Mouse (Mus musculus) limb, embryonic 15.5 days (tissue): ENCODE measurements around the gene Dut. TPM values are rescaled to one million over a fixed set of nuclear protein-coding genes. Genes with fewer than 3 reads are reported as not detected.
"Not testable (repeated sequence)": the region's sequence is repeated elsewhere in the genome, so short reads cannot be mapped to it uniquely, and the experiment has no call there.

Source experiments
- ATAC-seq: fragments of 200-750 bp; cut with Nextera tagmentation; 2 replicates; pipeline ENCODE4 v1.8.0; 2017; ENCODE audit warnings: low read depth, moderate TSS enrichment; ENCODE audit not compliant: insufficient number of reproducible peaks, low FRiP score, low TSS enrichment
- H3K27ac ChIP-seq: fragments of 300-500 bp; sonication (generic); 2 replicates; pipeline ENCODE4 v1.5.1; 2015; ENCODE audit warnings: moderate library complexity, mild to moderate bottlenecking, inconsistent platforms
- H3K27me3 ChIP-seq: fragments of 300-500 bp; sonication (generic); 2 replicates; pipeline ENCODE4 v1.6.1; 2015; ENCODE audit warnings: inconsistent platforms
- H3K36me3 ChIP-seq: fragments of 300-500 bp; sonication (generic); 2 replicates; pipeline ENCODE4 v1.6.1; 2015; ENCODE audit warnings: inconsistent platforms
- H3K4me1 ChIP-seq: fragments of 300-500 bp; sonication (generic); 2 replicates; pipeline ENCODE4 v1.6.1; 2015; ENCODE audit warnings: inconsistent platforms
- H3K4me2 ChIP-seq: fragments of 300-500 bp; sonication (generic); 2 replicates; pipeline ENCODE4 v1.6.1; 2015; ENCODE audit warnings: mild to moderate bottlenecking, inconsistent platforms
- H3K4me3 ChIP-seq: fragments of 300-500 bp; sonication (generic); 2 replicates; pipeline ENCODE4 v1.5.1; 2015; ENCODE audit warnings: mild to moderate bottlenecking, inconsistent platforms
- H3K9ac ChIP-seq: fragments of 300-500 bp; sonication (generic); 2 replicates; pipeline ENCODE4 v1.6.1; 2015; ENCODE audit warnings: inconsistent platforms
- H3K9me3 ChIP-seq: fragments of 300-500 bp; sonication (generic); 2 replicates; pipeline ENCODE4 v1.6.1; 2016; ENCODE audit warnings: inconsistent platforms
- WGBS: fragments of 180-500 bp; shearing (Covaris S2); methylation state at CpG from one replicate; pipeline ENCODE4 v1.1.7; 2015; 5-methylcytosine and 5-hydroxymethylcytosine counted together
- polyA plus RNA-seq: library from polyadenylated mRNA; unstranded; fragments of >200 nt; fragmentation: Nextera tagmentation; extraction: Ambion mirVana; gene quantifications from 2 replicates; pipeline ENCODE4 v1.2.1, GENCODE M21; 2015

The Dut gene
- polyA plus RNA-seq, 1 experiment from 2014 or later: 97.0 TPM

- Histone ChIP-seq H3K4me3 (no peak overlapping the region), H3K9ac (no peak overlapping the region), H3K27ac (no peak overlapping the region), H3K27me3 (no peaks in the 10 kb centered on the region), H3K4me2 (no peak overlapping the region), H3K36me3 (peaks cover 34% of the 10 kb centered on the region), H3K9me3 (no peaks in the 10 kb centered on the region), H3K4me1 (peaks cover 8% of the 10 kb centered on the region; the same call in 1 of the 2 replicates)
- 84% methylated on average over 14 of the region's 14 CpGs for WGBS
- ATAC-seq: no peak
Measured at GRCm38 (mm10) chr2:125259230-125260120, 12.5 kb downstream of the Dut start.

- Histone ChIP-seq H3K9ac (no peak overlapping the region), H3K4me1 (peaks cover 8% of the 10 kb centered on the region; the same call in 1 of the 2 replicates), H3K9me3 (no peaks in the 10 kb centered on the region), H3K36me3 (peaks cover 31% of the 10 kb centered on the region), H3K4me3 (no peak overlapping the region), H3K4me2 (no peak overlapping the region), H3K27ac (no peak overlapping the region), H3K27me3 (no peaks in the 10 kb centered on the region)
- ATAC-seq: no peak
- 74% methylated on average over 2 of the region's 2 CpGs for WGBS
Measured at GRCm38 (mm10) chr2:125260326-125260725, 13.3 kb downstream of the Dut start.

- Histone ChIP-seq H3K4me1 (peaks cover 8% of the 10 kb centered on the region; the same call in 1 of the 2 replicates), H3K9me3 (no peaks in the 10 kb centered on the region), H3K4me3 (no peak overlapping the region), H3K27me3 (no peaks in the 10 kb centered on the region), H3K4me2 (no peak overlapping the region), H3K36me3 (peaks cover 7% of the 10 kb centered on the region), H3K27ac (no peak overlapping the region), H3K9ac (no peak overlapping the region)
- WGBS: 16% methylated on average over 5 of the region's 5 CpGs
- ATAC-seq: no peak
Measured at GRCm38 (mm10) chr2:125263056-125263455, 16.1 kb downstream of the Dut start.

- Histone ChIP-seq H3K4me3 (no peak overlapping the region), H3K27ac (peak overlapping the region; percentile 23; the same call in 1 of the 2 replicates), H3K36me3 (peaks cover 3% of the 10 kb centered on the region), H3K9ac (no peak overlapping the region), H3K4me1 (peaks cover 8% of the 10 kb centered on the region; the same call in 1 of the 2 replicates), H3K9me3 (no peaks in the 10 kb centered on the region), H3K27me3 (no peaks in the 10 kb centered on the region), H3K4me2 (no peak overlapping the region)
- no peak for ATAC-seq
- 10% methylated on average over 9 of the region's 9 CpGs for WGBS
Measured at GRCm38 (mm10) chr2:125263753-125264152, 16.8 kb downstream of the Dut start.

GRCm38 (mm10) chr2:125268876-125269275, 21.9 kb downstream of the Dut start:
- Histone ChIP-seq H3K9ac (no peak overlapping the region), H3K4me2 (no peak overlapping the region), H3K4me1 (peaks cover 2% of the 10 kb centered on the region; the same call in 1 of the 2 replicates), H3K4me3 (no peak overlapping the region), H3K27ac (no peak overlapping the region), H3K27me3 (no peaks in the 10 kb centered on the region), H3K9me3 (no peaks in the 10 kb centered on the region; the same call in 1 of the 2 replicates), H3K36me3 (no peaks in the 10 kb centered on the region)
- no peak for ATAC-seq
- 62% methylated on average over 1 of the region's 1 CpGs for WGBS

- ATAC-seq: no peak
- Histone ChIP-seq H3K36me3 (no peaks in the 10 kb centered on the region), H3K4me2 (no peak overlapping the region), H3K4me1 (peaks cover 4% of the 10 kb centered on the region), H3K27ac (peak overlapping the region; percentile 63; the same call in 1 of the 2 replicates), H3K9me3 (no peaks in the 10 kb centered on the region; the same call in 1 of the 2 replicates), H3K9ac (no peak overlapping the region), H3K27me3 (no peaks in the 10 kb centered on the region), H3K4me3 (no peak overlapping the region)
- 30% methylated on average over 5 of the region's 5 CpGs for WGBS
Measured at GRCm38 (mm10) chr2:125275617-125276016, 28.6 kb downstream of the Dut start.

- Histone ChIP-seq H3K9me3 (no peaks in the 10 kb centered on the region), H3K4me1 (peaks cover 4% of the 10 kb centered on the region), H3K9ac (no peak overlapping the region), H3K27me3 (no peaks in the 10 kb centered on the region), H3K36me3 (no peaks in the 10 kb centered on the region), H3K4me3 (no peak overlapping the region), H3K27ac (no peak overlapping the region), H3K4me2 (no peak overlapping the region)
- no peak for ATAC-seq
- WGBS: 86% methylated on average over 5 of the region's 5 CpGs
Measured at GRCm38 (mm10) chr2:125276692-125277091, 29.7 kb downstream of the Dut start.

GRCm38 (mm10) chr2:125278474-125278873, 31.5 kb downstream of the Dut start:
- peaks cover 9% of the 10 kb centered on the region for H3K4me1 ChIP-seq
- ATAC-seq: no peak
- no peak overlapping the region for H3K27ac ChIP-seq
- no peak overlapping the region for H3K9ac ChIP-seq
- WGBS: 63% methylated on average over 7 of the region's 7 CpGs
- no peak overlapping the region for H3K4me3 ChIP-seq
- H3K27me3 ChIP-seq: no peaks in the 10 kb centered on the region
- H3K4me2 ChIP-seq: no peak overlapping the region
- no peaks in the 10 kb centered on the region for H3K9me3 ChIP-seq
- H3K36me3 ChIP-seq: no peaks in the 10 kb centered on the region

GRCm38 (mm10) chr2:125279995-125280394, 33.0 kb downstream of the Dut start:
- H3K9ac ChIP-seq, ATAC-seq, H3K9me3 ChIP-seq, H3K36me3 ChIP-seq, H3K4me1 ChIP-seq, H3K4me3 ChIP-seq, H3K27ac ChIP-seq, H3K27me3 ChIP-seq, H3K4me2 ChIP-seq: not testable (repeated sequence)
- whole genome bisulfite sequencing: 71% methylated on average over 9 of the region's 9 CpGs

GRCm38 (mm10) chr2:125282334-125283206, 35.6 kb downstream of the Dut start:
- no peak for ATAC-seq
- Histone ChIP-seq H3K4me3 (no peak overlapping the region), H3K36me3 (no peaks in the 10 kb centered on the region), H3K27me3 (no peaks in the 10 kb centered on the region), H3K4me2 (no peak overlapping the region), H3K9me3 (no peaks in the 10 kb centered on the region), H3K27ac (no peak overlapping the region), H3K4me1 (peaks cover 5% of the 10 kb centered on the region; the same call in 1 of the 2 replicates), H3K9ac (no peak overlapping the region)
- 40% methylated on average over 14 of the region's 14 CpGs for WGBS

- 80% methylated on average over 4 of the region's 4 CpGs for WGBS
- Histone ChIP-seq H3K36me3 (no peaks in the 10 kb centered on the region), H3K9ac (no peak overlapping the region), H3K4me2 (no peak overlapping the region), H3K9me3 (no peaks in the 10 kb centered on the region), H3K27ac (no peak overlapping the region), H3K4me3 (no peak overlapping the region), H3K4me1 (peaks cover 13% of the 10 kb centered on the region), H3K27me3 (no peaks in the 10 kb centered on the region)
- no peak for ATAC-seq
Measured at GRCm38 (mm10) chr2:125285777-125286176, 38.8 kb downstream of the Dut start.
